Mouse (Mus musculus) limb, embryonic 15.5 days (tissue): ENCODE data around the gene BC100530. TPM values are rescaled to one million over a fixed set of nuclear protein-coding genes. Genes with fewer than 3 reads are reported as not detected.
"Not testable (repeated sequence)": the region's sequence is repeated elsewhere in the genome, so short reads cannot be mapped to it uniquely, and the experiment has no call there.

Source experiments
- ATAC-seq: fragments of 200-750 bp; cut with Nextera tagmentation; 2 replicates; pipeline ENCODE4 v1.8.0; 2017; ENCODE audit warnings: low read depth, moderate TSS enrichment; ENCODE audit not compliant: insufficient number of reproducible peaks, low FRiP score, low TSS enrichment
- H3K27ac ChIP-seq: fragments of 300-500 bp; sonication (generic); 2 replicates; pipeline ENCODE4 v1.5.1; 2015; ENCODE audit warnings: moderate library complexity, mild to moderate bottlenecking, inconsistent platforms
- H3K27me3 ChIP-seq: fragments of 300-500 bp; sonication (generic); 2 replicates; pipeline ENCODE4 v1.6.1; 2015; ENCODE audit warnings: inconsistent platforms
- H3K36me3 ChIP-seq: fragments of 300-500 bp; sonication (generic); 2 replicates; pipeline ENCODE4 v1.6.1; 2015; ENCODE audit warnings: inconsistent platforms
- H3K4me1 ChIP-seq: fragments of 300-500 bp; sonication (generic); 2 replicates; pipeline ENCODE4 v1.6.1; 2015; ENCODE audit warnings: inconsistent platforms
- H3K4me2 ChIP-seq: fragments of 300-500 bp; sonication (generic); 2 replicates; pipeline ENCODE4 v1.6.1; 2015; ENCODE audit warnings: mild to moderate bottlenecking, inconsistent platforms
- H3K4me3 ChIP-seq: fragments of 300-500 bp; sonication (generic); 2 replicates; pipeline ENCODE4 v1.5.1; 2015; ENCODE audit warnings: mild to moderate bottlenecking, inconsistent platforms
- H3K9ac ChIP-seq: fragments of 300-500 bp; sonication (generic); 2 replicates; pipeline ENCODE4 v1.6.1; 2015; ENCODE audit warnings: inconsistent platforms
- H3K9me3 ChIP-seq: fragments of 300-500 bp; sonication (generic); 2 replicates; pipeline ENCODE4 v1.6.1; 2016; ENCODE audit warnings: inconsistent platforms
- WGBS: fragments of 180-500 bp; shearing (Covaris S2); methylation state at CpG from one replicate; pipeline ENCODE4 v1.1.7; 2015; 5-methylcytosine and 5-hydroxymethylcytosine counted together
- polyA plus RNA-seq: library from polyadenylated mRNA; unstranded; fragments of >200 nt; fragmentation: Nextera tagmentation; extraction: Ambion mirVana; gene quantifications from 2 replicates; pipeline ENCODE4 v1.2.1, GENCODE M21; 2015

Gene BC100530
- polyA plus RNA-seq, result 432 and 436 TPM in 2 replicates

DNA sequence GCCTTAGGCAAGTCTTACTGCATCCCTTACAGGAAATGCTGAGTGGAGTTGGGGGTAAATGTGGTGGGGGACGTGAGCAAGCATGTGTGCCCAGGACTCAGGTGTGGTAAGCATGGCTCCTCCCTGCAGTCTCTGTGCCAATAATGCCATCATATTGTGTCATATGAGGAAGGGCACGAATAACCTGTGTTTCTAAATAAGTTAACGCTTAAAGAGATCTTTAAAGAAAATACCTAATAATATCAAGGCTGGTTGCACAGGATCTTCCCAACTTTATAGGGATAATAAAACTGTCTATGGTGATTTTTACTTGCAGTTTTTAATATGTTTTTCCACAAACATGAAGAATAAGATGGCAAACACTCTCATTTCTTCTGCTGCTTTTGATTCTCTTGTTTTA is at the start of gene BC100530:
TSS of gene BC100530 (minus strand) at position 101 of the 400 bp plus-strand sequence.
- not testable (repeated sequence) for H3K9ac ChIP-seq, H3K27me3 ChIP-seq, H3K27ac ChIP-seq, H3K4me3 ChIP-seq, H3K4me2 ChIP-seq, H3K36me3 ChIP-seq, H3K4me1 ChIP-seq, ATAC-seq, H3K9me3 ChIP-seq
- WGBS, result 55% methylated on average over 3 of the region's 3 CpGs

- Histone ChIP-seq H3K4me2 (no peak within 1 kb of the TSS), H3K9ac (no peak within 1 kb of the TSS), H3K4me1 (no peaks in the 10 kb centered on the region), H3K27ac (no peak within 1 kb of the TSS), H3K27me3 (no peaks in the 10 kb centered on the region), H3K4me3 (no peak within 1 kb of the TSS), H3K9me3 (no peaks in the 10 kb centered on the region), H3K36me3 (no peaks in the 10 kb centered on the region)
- ATAC-seq, result no peak
These were observed 40.8 kb upstream of the BC100530 start, which contains the start of gene Stfa2 for GRCm38 (mm10) chr16:36408357-36408756. Stfa2 (minus strand) TSS chr16:36408457.

DNA sequence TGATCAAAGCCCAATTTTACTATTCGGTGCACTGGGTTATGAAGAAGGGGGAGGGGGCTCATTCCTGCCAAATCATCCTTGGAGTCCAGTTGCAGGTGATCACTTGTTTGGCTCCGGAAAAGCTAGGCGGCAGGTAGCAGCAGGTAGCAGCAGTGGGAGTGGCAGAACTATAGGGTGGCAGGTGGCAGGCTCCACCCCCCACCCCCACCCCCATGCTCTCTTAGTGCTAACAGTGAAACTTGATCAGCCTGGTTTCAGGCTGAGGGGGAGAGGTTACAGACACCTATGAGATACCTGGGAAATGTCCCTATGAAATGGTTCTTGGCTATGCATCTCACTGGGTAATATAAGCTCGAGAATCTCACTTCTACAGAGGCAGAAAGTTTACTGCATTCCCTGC is 21.5 kb upstream of the BC100530 start:
- no peak overlapping the region for H3K27ac ChIP-seq
- H3K9ac ChIP-seq, result no peak overlapping the region
- no peaks in the 10 kb centered on the region for H3K4me1 ChIP-seq
- no peaks in the 10 kb centered on the region for H3K36me3 ChIP-seq
- no peak for ATAC-seq
- no peaks in the 10 kb centered on the region for H3K9me3 ChIP-seq
- no peak overlapping the region for H3K4me3 ChIP-seq
- no peaks in the 10 kb centered on the region for H3K27me3 ChIP-seq
- 18% methylated on average over 4 of the region's 4 CpGs for WGBS
- no peak overlapping the region for H3K4me2 ChIP-seq

DNA sequence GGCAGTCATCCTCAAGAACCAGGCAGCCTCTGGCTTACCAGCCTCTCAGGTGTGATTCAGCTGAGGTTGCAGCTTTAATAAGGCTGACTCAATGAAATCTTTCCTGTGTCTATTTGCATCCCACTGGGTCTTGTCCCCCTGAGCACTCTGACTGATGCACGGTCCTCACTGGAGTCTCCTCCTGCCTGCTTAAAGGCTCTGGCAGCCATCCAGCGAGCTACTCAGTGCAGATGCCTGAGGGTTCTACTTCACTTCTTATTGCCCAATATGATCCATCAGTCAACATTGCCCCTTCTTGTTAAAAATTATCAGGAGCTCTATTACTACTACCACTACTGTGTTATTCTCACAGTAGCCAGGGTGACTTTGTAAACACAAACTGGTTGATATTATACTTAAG is 30.4 kb downstream of the BC100530 start:
- Histone ChIP-seq H3K4me2 (no peak overlapping the region), H3K9ac (no peak overlapping the region), H3K27me3 (no peaks in the 10 kb centered on the region), H3K4me3 (no peak overlapping the region), H3K27ac (no peak overlapping the region), H3K4me1 (no peaks in the 10 kb centered on the region), H3K36me3 (no peaks in the 10 kb centered on the region), H3K9me3 (no peaks in the 10 kb centered on the region)
- no peak for ATAC-seq
- 41% methylated on average over 2 of the region's 2 CpGs for WGBS

GRCm38 (mm10) chr16:36334232-36334631 is 33.3 kb downstream of the BC100530 start, which contains the start of gene BC117090:
BC117090 (minus strand) TSS chr16:36334332.
- 66% methylated on average over 3 of the region's 3 CpGs for WGBS
- no peak within 1 kb of the TSS for H3K4me3 ChIP-seq
- ATAC-seq, result no peak

DNA sequence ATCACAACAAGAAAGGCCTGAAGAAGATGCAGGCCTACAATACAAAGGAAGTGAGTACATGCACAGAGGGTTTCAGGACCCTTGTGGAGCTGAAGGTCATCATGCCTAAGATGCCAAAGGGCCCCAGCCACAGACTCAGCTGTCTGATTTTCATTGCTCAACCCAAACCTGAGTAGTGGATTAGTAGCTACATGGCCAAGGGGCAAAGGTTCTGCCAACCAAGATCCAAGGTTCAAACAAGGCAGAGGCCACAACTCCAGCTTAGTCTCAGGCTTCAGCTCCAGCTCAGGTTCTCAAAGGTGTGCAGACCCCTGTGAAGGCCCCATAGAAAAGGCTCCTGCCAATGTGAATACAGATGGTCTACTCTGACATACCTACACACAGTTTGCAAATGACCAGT is 48.3 kb downstream of the BC100530 start:
- Histone ChIP-seq H3K9ac (no peak overlapping the region), H3K27ac (no peak overlapping the region), H3K4me1 (no peaks in the 10 kb centered on the region), H3K4me2 (no peak overlapping the region), H3K9me3 (no peaks in the 10 kb centered on the region), H3K27me3 (no peaks in the 10 kb centered on the region), H3K36me3 (no peaks in the 10 kb centered on the region), H3K4me3 (no peak overlapping the region)
- ATAC-seq, result no peak

More at GRCm38 (mm10) chr16:36334232-36334631, 33.3 kb downstream of the BC100530 start, which contains the start of gene BC117090:
- H3K9ac ChIP-seq, result no peak within 1 kb of the TSS
- no peaks in the 10 kb centered on the region for H3K36me3 ChIP-seq
- H3K9me3 ChIP-seq, result no peaks in the 10 kb centered on the region
- no peak within 1 kb of the TSS for H3K4me2 ChIP-seq
- no peaks in the 10 kb centered on the region for H3K27me3 ChIP-seq
- no peak within 1 kb of the TSS for H3K27ac ChIP-seq
- no peaks in the 10 kb centered on the region for H3K4me1 ChIP-seq

- H3K4me2 ChIP-seq, H3K27ac ChIP-seq, H3K4me3 ChIP-seq, H3K4me1 ChIP-seq, ATAC-seq, H3K27me3 ChIP-seq, H3K36me3 ChIP-seq, H3K9me3 ChIP-seq, H3K9ac ChIP-seq: not testable (repeated sequence)
- WGBS, result 85% methylated on average over 6 of the region's 6 CpGs
These were observed 51.4 kb downstream of the BC100530 start for GRCm38 (mm10) chr16:36316111-36316510.

Other genes starting within 250 kb of the BC100530 start
- 11.5 and 12.5 TPM in 2 replicates for gene Csta1, start 236.5 kb downstream of the BC100530 start, polyA plus RNA-seq
- gene Stfa2l1, start 210.9 kb downstream of the BC100530 start, polyA plus RNA-seq, result 3.0 and 3.1 TPM in 2 replicates
- 2.8 and 4.0 TPM in 2 replicates for gene Gm5483, start 183.5 kb downstream of the BC100530 start, polyA plus RNA-seq
- gene Gm5416, start 157.3 kb downstream of the BC100530 start, polyA plus RNA-seq, result 0.82 TPM in 1 of 2 replicates, not detected in the other
- 0.51 and 1.4 TPM in 2 replicates for gene 2010005H15Rik, start 146.3 kb downstream of the BC100530 start, polyA plus RNA-seq
- gene Stfa1, start 90.8 kb downstream of the BC100530 start, polyA plus RNA-seq, result 66.7 and 70.7 TPM in 2 replicates
- 2.8 and 3.1 TPM in 2 replicates for gene BC117090, start 33.4 kb downstream of the BC100530 start, polyA plus RNA-seq
- gene Stfa2, start 40.7 kb upstream of the BC100530 start, polyA plus RNA-seq, result 2.9 and 6.0 TPM in 2 replicates
- gene Stfa3, start 87.6 kb upstream of the BC100530 start, polyA plus RNA-seq, result 115 and 145 TPM in 2 replicates
- 0.11 and 0.45 TPM in 2 replicates for gene Casr, start 194.4 kb upstream of the BC100530 start, polyA plus RNA-seq